Comparison of ENCODE assay signal across 17 mouse cellular contexts in the genomic region with DNA sequence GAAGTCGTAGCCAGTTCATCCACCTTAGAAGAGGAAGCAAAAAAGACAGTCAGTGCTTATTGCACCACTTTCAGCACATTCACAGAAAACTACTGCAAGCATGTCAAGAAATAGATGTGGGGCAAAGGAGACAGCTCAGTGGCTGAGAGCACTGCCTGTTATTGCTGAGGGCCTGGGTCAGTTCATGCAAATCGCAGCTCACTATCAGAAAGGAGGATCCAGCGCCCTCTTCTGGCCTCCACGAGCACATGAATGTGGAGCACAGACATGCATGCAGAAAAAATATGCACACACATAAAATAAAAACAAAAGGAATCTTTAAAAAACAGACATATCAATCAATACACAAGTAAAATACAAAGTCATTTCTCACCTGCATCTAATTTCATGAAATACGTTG. TPM values are rescaled to one million over a fixed set of nuclear protein-coding genes. Genes with fewer than 3 reads are reported as not detected.
DNase-seq lines count a peak whose midpoint lies in the region; ATAC-seq and TF ChIP-seq lines count a peak whose summit lies in the region.
"Had no signal": no experiment of that assay in that cellular context is flagged by ENCODE, and none has a peak within 500 bp of the region (broad histone marks: within the 10 kb centered on the region; RNA-seq: fewer than 3 reads in every experiment).

No protein-coding gene starts in this region.

- CTCF ChIA-PET in Patski (lab: Charles Lee): interaction anchor here (1.0 kb wide), 1 partner anchor 9 kb away, joined by 3 read pairs; no protein-coding TSS in a partner anchor

- peaks cover 20% of the 10 kb centered on the region; the same call in 1 of the 2 replicates for H3K36me3 ChIP-seq in intestine, postnatal 0 days (ENCODE audit: control insufficient read depth, insufficient read depth)
- H3K36me3 ChIP-seq in intestine, embryonic 15.5 days: no peaks in the 10 kb centered on the region
- H3K36me3 ChIP-seq in midbrain, postnatal 0 days (ENCODE audit: insufficient read depth, low read length): peaks cover 18% of the 10 kb centered on the region; the same call in 1 of the 2 replicates
- 0 out of 2 replicates have a peak, but pooled peaks cover 3% of the 10 kb centered on the region for H3K36me3 ChIP-seq in midbrain, embryonic 15.5 days (replicated peaks)
- H3K36me3 ChIP-seq in liver, postnatal 0 days (replicated peaks; ENCODE audit: insufficient read depth, low read length): 0 out of 2 replicates have a peak, but pooled peaks cover 7% of the 10 kb centered on the region
- H3K36me3 ChIP-seq: forebrain, embryonic 10.5 days; midbrain, embryonic 12.5 days had no signal

- H3K9me3 ChIP-seq in intestine, postnatal 0 days (ENCODE audit: control insufficient read depth): no peaks in the 10 kb centered on the region
- H3K9me3 ChIP-seq in intestine, embryonic 15.5 days: no peaks in the 10 kb centered on the region
- H3K9me3 ChIP-seq in midbrain, postnatal 0 days (ENCODE audit: low read length): no peaks in the 10 kb centered on the region
- no peaks in the 10 kb centered on the region for H3K9me3 ChIP-seq in midbrain, embryonic 15.5 days
- H3K9me3 ChIP-seq in liver, postnatal 0 days (ENCODE audit: low read length): no peaks in the 10 kb centered on the region
- H3K9me3 ChIP-seq: forebrain, embryonic 10.5 days; heart, embryonic 13.5 days; lung, embryonic 15.5 days; midbrain, embryonic 12.5 days; stomach, embryonic 15.5 days had no signal

- H3K27ac ChIP-seq in intestine, postnatal 0 days (ENCODE audit: low read depth, low read length): no peak overlapping the region
- H3K27ac ChIP-seq in intestine, embryonic 15.5 days: no peak overlapping the region
- no peak overlapping the region for H3K27ac ChIP-seq in midbrain, postnatal 0 days (ENCODE audit: low read depth, low read length)
- H3K27ac ChIP-seq in midbrain, embryonic 15.5 days: no peak overlapping the region
- no peak overlapping the region for H3K27ac ChIP-seq in liver, postnatal 0 days (ENCODE audit: low read depth)
- H3K27ac ChIP-seq: forebrain, embryonic 10.5 days; gastrocnemius, adult 2 months; heart, embryonic 13.5 days; lung, embryonic 15.5 days; midbrain, embryonic 12.5 days; stomach, embryonic 15.5 days had no signal

- POLR2A ChIA-PET in Patski (lab: Charles Lee): no interaction called here

- no peaks in the 10 kb centered on the region for H3K27me3 ChIP-seq in intestine, postnatal 0 days (replicated peaks; ENCODE audit: control insufficient read depth, insufficient read depth, low read length)
- no peaks in the 10 kb centered on the region for H3K27me3 ChIP-seq in intestine, embryonic 15.5 days (replicated peaks)
- H3K27me3 ChIP-seq in midbrain, postnatal 0 days (ENCODE audit: insufficient read depth, low read length): no peaks in the 10 kb centered on the region
- H3K27me3 ChIP-seq in midbrain, embryonic 15.5 days (replicated peaks): no peaks in the 10 kb centered on the region
- H3K27me3 ChIP-seq in Patski: no peaks in the 10 kb centered on the region
- H3K27me3 ChIP-seq in liver, postnatal 0 days (ENCODE audit: insufficient read depth, low read length): no peaks in the 10 kb centered on the region
- H3K27me3 ChIP-seq: heart, embryonic 13.5 days; lung, embryonic 15.5 days; midbrain, embryonic 12.5 days; stomach, embryonic 15.5 days had no signal

- no peak overlapping the region for H3K4me2 ChIP-seq in intestine, postnatal 0 days (replicated peaks; ENCODE audit: low read depth)
- H3K4me2 ChIP-seq in intestine, embryonic 15.5 days (replicated peaks): no peak overlapping the region
- H3K4me2 ChIP-seq in midbrain, postnatal 0 days (ENCODE audit: low read depth, low read length, poor library complexity, severe bottlenecking): no peak overlapping the region
- no peak overlapping the region for H3K4me2 ChIP-seq in midbrain, embryonic 15.5 days
- H3K4me2 ChIP-seq in liver, postnatal 0 days (ENCODE audit: low read depth, low read length): no peak overlapping the region
- H3K4me2 ChIP-seq: heart, embryonic 13.5 days; lung, embryonic 15.5 days; midbrain, embryonic 12.5 days; stomach, embryonic 15.5 days had no signal

- no peak overlapping the region for H3K4me3 ChIP-seq in intestine, postnatal 0 days (ENCODE audit: low read depth, low read length)
- no peak overlapping the region for H3K4me3 ChIP-seq in intestine, embryonic 15.5 days (replicated peaks)
- H3K4me3 ChIP-seq in midbrain, postnatal 0 days (ENCODE audit: low read depth, low read length): no peak overlapping the region
- no peak overlapping the region for H3K4me3 ChIP-seq in midbrain, embryonic 15.5 days
- no peak overlapping the region for H3K4me3 ChIP-seq in liver, postnatal 0 days (ENCODE audit: low read depth, low read length)
- H3K4me3 ChIP-seq: forebrain, embryonic 10.5 days; gastrocnemius, adult 2 months; heart, embryonic 13.5 days; lung, embryonic 15.5 days; midbrain, embryonic 12.5 days; stomach, embryonic 15.5 days had no signal

- no peaks in the 10 kb centered on the region for H3K4me1 ChIP-seq in intestine, postnatal 0 days (replicated peaks; ENCODE audit: control insufficient read depth, insufficient read depth, low read length)
- no peaks in the 10 kb centered on the region for H3K4me1 ChIP-seq in intestine, embryonic 15.5 days (replicated peaks)
- H3K4me1 ChIP-seq in midbrain, postnatal 0 days (ENCODE audit: insufficient read depth, low read length): no peaks in the 10 kb centered on the region
- no peaks in the 10 kb centered on the region for H3K4me1 ChIP-seq in midbrain, embryonic 15.5 days
- H3K4me1 ChIP-seq in liver, postnatal 0 days (ENCODE audit: insufficient read depth): no peaks in the 10 kb centered on the region
- H3K4me1 ChIP-seq: forebrain, embryonic 10.5 days; heart, embryonic 13.5 days; lung, embryonic 15.5 days; midbrain, embryonic 12.5 days; stomach, embryonic 15.5 days had no signal

- peak; percentile 40 for TF ChIP-seq CTCF in intestine, postnatal 0 days (IDR thresholded peaks at IDR 0.05; ENCODE audit: low read depth)
- peak; percentile 40 for TF ChIP-seq CTCF in midbrain, postnatal 0 days (IDR thresholded peaks at IDR 0.05)
- TF ChIP-seq CTCF in Patski (IDR thresholded peaks at IDR 0.05): peak; percentile 59
- TF ChIP-seq CTCF in liver, postnatal 0 days (IDR thresholded peaks at IDR 0.05; ENCODE audit: low read depth): peak; percentile 42

- in situ Hi-C loops in Patski (cut with MboI; ENCODE audit: low pct_unique_long_range_greater_than_20kb): no loop called here

- DNase-seq in midbrain, postnatal 0 days (ENCODE audit: low spot score): no peak
- DNase-seq in Patski (ENCODE audit: low read depth, low spot score): no peak
- DNase-seq in liver, postnatal 0 days: no peak
- DNase-seq in frontal cortex, postnatal 14 days (ENCODE audit: low spot score in 2 of 2): no peak
- DNase-seq: adrenal gland, adult 8-10 months; cerebellum, adult 18-20 months; gastrocnemius, adult 2 months had no signal

- ATAC-seq in intestine, postnatal 0 days: no peak
- no peak for ATAC-seq in intestine, embryonic 15.5 days
- no peak for ATAC-seq in midbrain, postnatal 0 days (ENCODE audit: low FRiP score)
- no peak for ATAC-seq in midbrain, embryonic 15.5 days (replicated peaks)
- ATAC-seq in Patski: no peak
- ATAC-seq in liver, postnatal 0 days: no peak
- ATAC-seq in frontal cortex, adult (ENCODE audit: low TSS enrichment): no peak
- ATAC-seq: hindbrain, embryonic 16.5 days had no signal

- 77% methylated on average over 5 of the region's 5 CpGs for WGBS in intestine, postnatal 0 days
- 78% methylated on average over 5 of the region's 5 CpGs for WGBS in intestine, embryonic 15.5 days
- WGBS in midbrain, postnatal 0 days: 72% methylated on average over 5 of the region's 5 CpGs
- 66% methylated on average over 5 of the region's 5 CpGs for WGBS in midbrain, embryonic 15.5 days
- 75% methylated on average over 5 of the region's 5 CpGs for WGBS in liver, postnatal 0 days (ENCODE audit: insufficient replicate concordance)

- no peak for TF ChIP-seq EP300 in liver, postnatal 0 days (IDR thresholded peaks at IDR 0.05; ENCODE audit: low read depth)

- H3K9ac ChIP-seq in intestine, postnatal 0 days (ENCODE audit: low read depth, low read length): no peak overlapping the region
- no peak overlapping the region for H3K9ac ChIP-seq in intestine, embryonic 15.5 days
- H3K9ac ChIP-seq in midbrain, postnatal 0 days (replicated peaks; ENCODE audit: low read length, poor library complexity, severe bottlenecking): no peak overlapping the region
- H3K9ac ChIP-seq in midbrain, embryonic 15.5 days: no peak overlapping the region
- H3K9ac ChIP-seq in liver, postnatal 0 days (replicated peaks): no peak overlapping the region
- H3K9ac ChIP-seq: heart, embryonic 13.5 days; lung, embryonic 15.5 days; midbrain, embryonic 12.5 days; stomach, embryonic 15.5 days had no signal

RNA-seq across cellular contexts. Expression of gene Eogt, which starts 18.0 kb away (rescaled TPM):
- polyA plus RNA-seq in intestine, postnatal 0 days (2015; fragmentation: Nextera tagmentation; extraction: Ambion mirVana): 4.3 and 4.5 TPM in 2 replicates
- 8.0 and 9.5 TPM in 2 replicates for polyA plus RNA-seq in intestine, embryonic 15.5 days (2015; fragmentation: Nextera tagmentation; extraction: Ambion mirVana)
- total RNA-seq in midbrain, postnatal 0 days (2014; rRNA removed): 25.2 and 25.8 TPM in 2 replicates
- polyA plus RNA-seq in midbrain, postnatal 0 days (2015; fragmentation: Nextera tagmentation; extraction: Ambion mirVana): 9.9 and 11.7 TPM in 2 replicates
- polyA plus RNA-seq in midbrain, embryonic 15.5 days (2015; fragmentation: Nextera tagmentation; extraction: Ambion mirVana): 13.2 and 13.5 TPM in 2 replicates
- polyA plus RNA-seq in Patski (2021): 38.3 TPM
- 1.0 and 1.8 TPM in 2 replicates for polyA plus RNA-seq in liver, postnatal 0 days (2015; fragmentation: Nextera tagmentation; extraction: Ambion mirVana)

RNA-seq across cellular contexts. Expression of gene Tmf1, which starts 47.9 kb away (rescaled TPM):
- 42.1 and 46.0 TPM in 2 replicates for polyA plus RNA-seq in intestine, postnatal 0 days (2015; fragmentation: Nextera tagmentation; extraction: Ambion mirVana)
- 30.9 and 37.6 TPM in 2 replicates for polyA plus RNA-seq in intestine, embryonic 15.5 days (2015; fragmentation: Nextera tagmentation; extraction: Ambion mirVana)
- 23.4 and 26.2 TPM in 2 replicates for total RNA-seq in midbrain, postnatal 0 days (2014; rRNA removed)
- 44.1 and 51.4 TPM in 2 replicates for polyA plus RNA-seq in midbrain, postnatal 0 days (2015; fragmentation: Nextera tagmentation; extraction: Ambion mirVana)
- polyA plus RNA-seq in midbrain, embryonic 15.5 days (2015; fragmentation: Nextera tagmentation; extraction: Ambion mirVana): 35.6 and 35.7 TPM in 2 replicates
- 49.1 TPM for polyA plus RNA-seq in Patski (2021)
- polyA plus RNA-seq in liver, postnatal 0 days (2015; fragmentation: Nextera tagmentation; extraction: Ambion mirVana): 17.5 and 20.3 TPM in 2 replicates
